Mouse (Mus musculus) brain, embryonic 14.5 days (tissue): Measurements from ENCODE around the gene Ccdc120.

Experiments used
- CTCF ChIP-seq: fragments of 200-500 bp; IDR thresholded peaks from 2 replicates; pipeline ENCODE4 v1.5.1; 2012; ENCODE audit warnings: inconsistent platforms, mild to moderate bottlenecking, moderate library complexity, borderline replicate concordance; ENCODE audit not compliant: insufficient read depth, insufficient read length; ENCODE audit errors: extremely low read depth
- POLR2A ChIP-seq: fragments of 200-500 bp; IDR thresholded peaks from 2 replicates; pipeline ENCODE4 v1.6.1; 2012; ENCODE audit warnings: mild to moderate bottlenecking, inconsistent platforms, borderline replicate concordance; ENCODE audit not compliant: poor library complexity, insufficient read depth, insufficient read length, severe bottlenecking; ENCODE audit errors: extremely low read depth

- TF ChIP-seq CTCF (no peak), POLR2A (no peak)
Observed at GRCm38 (mm10) chrX:7782603-7783092, 31.9 kb upstream of the Ccdc120 start.
